Mouse (Mus musculus) activated CD4-positive, CD25-positive, alpha-beta regulatory T cell, adult 9 weeks (primary cell): ENCODE results near the gene Gtf2f2. TPM values are rescaled to one million over a fixed set of nuclear protein-coding genes. Genes with fewer than 3 reads are reported as not detected.

Source experiments
- polyA plus RNA-seq: library from polyadenylated mRNA; unstranded; fragments of 100-300 nt; shearing (Covaris generic); gene quantifications from one replicate; pipeline ENCODE4 v1.2.1, GENCODE M21; 2017

Gtf2f2 gene
- 43.3 TPM for polyA plus RNA-seq

DNA sequence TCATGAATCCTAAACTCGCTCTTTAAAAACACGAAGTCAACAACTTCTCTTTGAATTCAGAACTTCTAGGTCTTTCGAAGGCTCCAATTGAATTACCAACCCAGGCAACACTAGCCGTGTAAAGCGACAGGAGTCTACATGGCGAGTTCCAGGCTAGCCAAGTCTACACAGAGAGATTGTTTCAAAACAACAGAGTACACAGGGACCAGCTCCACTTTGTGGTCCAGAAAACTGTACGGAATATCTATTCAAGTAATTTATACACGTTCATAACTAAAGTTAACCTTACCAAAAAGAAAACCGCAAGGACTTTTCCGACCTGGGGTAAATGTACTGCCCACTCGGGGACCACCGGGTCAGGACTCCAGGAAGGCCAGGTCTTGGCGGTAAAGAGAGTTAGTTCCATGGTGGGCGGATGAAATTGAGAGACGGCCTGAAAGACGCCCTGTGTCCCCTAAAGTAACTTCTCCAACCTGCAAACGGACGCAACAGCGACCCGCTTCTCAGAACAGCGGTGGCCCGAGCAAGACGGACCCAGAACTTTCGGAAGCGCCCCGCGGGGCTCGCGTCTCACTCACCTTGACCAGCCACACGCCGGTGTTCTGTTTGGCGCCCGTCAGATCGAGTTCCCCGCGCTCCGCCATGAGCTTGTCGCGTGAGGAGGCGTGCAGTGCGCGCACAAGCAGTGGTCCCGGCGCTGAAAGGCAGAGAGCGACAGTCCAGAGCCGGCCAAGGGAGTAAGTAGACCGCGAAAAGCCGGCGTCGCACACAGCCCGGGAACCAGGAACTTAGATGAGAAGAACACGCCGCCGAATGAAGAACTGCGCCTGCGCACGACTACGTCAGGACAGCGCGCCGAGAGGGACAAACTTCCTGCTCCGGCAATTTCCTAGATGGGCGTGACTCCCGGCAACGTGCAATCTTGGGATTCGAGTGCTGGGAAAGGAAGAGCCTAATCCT, at the start of gene Gtf2f2:
Gtf2f2 (minus strand) TSS at position 764 of the 960 bp plus-strand sequence.

DNA sequence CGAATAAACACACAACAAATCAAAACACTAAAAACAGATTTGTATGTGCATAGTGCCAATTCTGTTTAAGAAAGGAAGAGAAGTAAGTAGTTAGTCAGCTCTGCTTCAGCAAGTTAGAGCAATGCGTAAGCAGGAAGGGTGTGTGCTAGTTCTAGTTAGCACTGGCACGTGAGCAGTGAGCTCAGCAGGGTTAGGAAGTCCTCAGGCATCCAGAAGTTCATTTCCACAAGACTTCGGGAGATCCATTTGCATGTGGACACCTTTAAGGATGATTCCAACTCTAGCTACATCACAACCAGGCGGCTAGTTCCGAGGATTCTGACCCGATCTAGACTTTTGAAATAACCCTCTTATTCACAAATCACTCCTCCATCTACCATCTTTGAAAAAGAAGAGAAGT, 55.9 kb downstream of the Gtf2f2 start, which contains the start of gene Kctd4:
Kctd4 (plus strand) TSS at position 244 of the 400 bp plus-strand sequence.

Other genes starting within 250 kb of the Gtf2f2 start
- gene Slc25a30, start 223.8 kb downstream of the Gtf2f2 start, polyA plus RNA-seq, result 13.7 TPM
- 1,595 TPM for gene Tpt1, start 165.8 kb downstream of the Gtf2f2 start, polyA plus RNA-seq
- 0.70 TPM for gene Kctd4, start 55.9 kb downstream of the Gtf2f2 start, polyA plus RNA-seq
- 19.3 TPM for gene Gpalpp1, start 99.9 kb upstream of the Gtf2f2 start, polyA plus RNA-seq
- gene Nufip1, start 100.0 kb upstream of the Gtf2f2 start, polyA plus RNA-seq, result 16.2 TPM